Mouse (Mus musculus): ENCODE data around the gene Asnsd1. TPM values are rescaled to one million over a fixed set of nuclear protein-coding genes. Genes with fewer than 3 reads are reported as not detected.

The Asnsd1 gene
- 61.3 and 61.9 TPM in 2 replicates for polyA plus RNA-seq (2015; fragmentation: Nextera tagmentation; extraction: Ambion mirVana)

DNA sequence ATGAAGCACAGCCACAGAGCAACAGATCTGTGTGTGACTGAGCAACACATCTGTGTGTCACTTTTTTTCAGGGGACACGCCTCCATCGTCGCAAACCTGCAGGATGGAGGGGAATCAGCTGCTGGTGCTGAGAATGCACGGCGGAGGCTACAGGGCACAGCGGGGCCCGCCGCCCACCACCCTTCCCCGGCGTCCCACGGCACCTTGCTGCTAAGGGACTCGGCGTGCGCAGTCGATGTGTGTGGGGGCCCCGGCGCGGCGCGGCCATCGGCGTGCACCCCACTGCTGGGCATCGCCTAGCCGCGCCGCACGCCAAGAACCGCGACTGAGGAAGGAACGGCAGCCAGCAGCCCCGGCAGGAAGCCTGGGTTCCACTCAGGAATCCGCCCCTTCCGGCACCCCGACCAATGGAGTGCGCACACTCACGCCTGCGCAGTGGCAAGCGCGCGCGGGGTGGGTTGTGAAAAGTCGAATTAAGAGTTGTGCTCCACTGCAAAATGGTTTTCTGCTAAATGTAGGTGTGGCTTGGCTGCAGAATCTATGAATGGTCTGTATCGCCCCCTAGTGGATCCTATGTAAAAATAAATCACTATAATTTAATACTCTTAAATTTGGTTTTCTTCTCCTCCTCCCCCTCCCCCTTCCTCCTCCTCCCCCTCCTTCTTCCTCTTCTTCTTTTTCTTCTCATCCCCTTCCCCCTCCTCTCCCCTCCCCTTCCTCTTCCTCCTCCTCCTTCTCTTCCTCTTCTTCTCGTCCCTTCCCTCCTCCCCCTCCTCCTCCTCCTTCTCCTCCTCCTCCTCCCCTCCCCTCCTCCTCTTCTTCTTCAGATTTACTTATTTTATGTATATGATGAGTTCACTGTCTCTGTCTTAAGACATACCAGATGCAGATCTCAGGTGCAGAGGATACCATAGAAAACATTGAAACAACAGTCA is at the start of gene Asnsd1, which contains the start of the genes Asdurf and Gm28551:
Asnsd1 (minus strand) TSS at position 426 of the 935 bp plus-strand sequence.
Asdurf (minus strand) TSS at position 293 of the 935 bp plus-strand sequence.
Gm28551 (minus strand) TSS at position 341 of the 935 bp plus-strand sequence.

DNA sequence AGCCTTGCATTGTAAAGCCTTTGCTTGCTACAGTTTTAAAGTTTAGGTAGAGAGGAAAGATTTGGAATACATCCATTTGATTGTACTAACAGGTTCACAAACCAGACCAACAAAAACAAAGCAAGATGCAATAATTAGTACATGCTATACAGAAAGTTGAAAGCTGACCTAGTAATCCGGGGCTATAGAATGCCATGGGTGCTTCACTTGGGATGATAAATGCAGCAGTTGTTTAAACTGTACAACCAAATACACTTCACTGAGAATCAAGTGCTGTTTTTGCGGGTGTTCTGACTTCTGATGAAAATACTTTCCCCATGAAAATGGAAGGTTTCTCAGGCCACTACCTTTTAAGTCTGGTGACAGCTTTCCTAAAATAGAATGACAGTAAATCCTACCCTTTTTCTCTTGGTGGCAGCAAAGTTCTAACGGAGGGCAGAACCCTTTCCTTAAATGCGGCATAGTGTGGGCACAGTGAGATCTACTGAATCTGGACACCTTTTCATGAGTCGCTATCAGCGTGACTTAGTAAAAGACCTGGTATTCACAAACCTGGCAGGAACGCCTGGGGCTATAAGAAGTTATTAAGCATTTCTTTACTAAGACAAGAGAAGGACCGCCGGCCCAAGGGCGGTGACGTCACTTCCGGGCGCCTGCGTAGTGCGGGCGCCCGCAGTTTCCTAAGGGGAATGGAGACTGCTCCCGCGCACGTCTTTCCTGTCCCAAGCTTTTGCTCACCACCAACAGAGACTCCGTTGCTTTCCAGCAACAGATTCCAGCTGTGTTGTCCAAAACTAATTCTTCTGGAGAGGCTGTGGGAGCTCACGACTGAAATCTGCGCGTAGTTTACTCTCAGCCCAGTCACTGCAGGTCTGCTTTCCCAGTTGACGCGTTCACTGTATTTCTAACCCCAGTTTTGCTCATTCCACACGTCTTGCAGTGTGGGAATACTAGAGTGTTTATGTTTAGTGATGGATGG is 39.3 kb downstream of the Asnsd1 start, which contains the start of gene Osgepl1:
Osgepl1 (plus strand) TSS at position 636 of the 979 bp plus-strand sequence.

DNA sequence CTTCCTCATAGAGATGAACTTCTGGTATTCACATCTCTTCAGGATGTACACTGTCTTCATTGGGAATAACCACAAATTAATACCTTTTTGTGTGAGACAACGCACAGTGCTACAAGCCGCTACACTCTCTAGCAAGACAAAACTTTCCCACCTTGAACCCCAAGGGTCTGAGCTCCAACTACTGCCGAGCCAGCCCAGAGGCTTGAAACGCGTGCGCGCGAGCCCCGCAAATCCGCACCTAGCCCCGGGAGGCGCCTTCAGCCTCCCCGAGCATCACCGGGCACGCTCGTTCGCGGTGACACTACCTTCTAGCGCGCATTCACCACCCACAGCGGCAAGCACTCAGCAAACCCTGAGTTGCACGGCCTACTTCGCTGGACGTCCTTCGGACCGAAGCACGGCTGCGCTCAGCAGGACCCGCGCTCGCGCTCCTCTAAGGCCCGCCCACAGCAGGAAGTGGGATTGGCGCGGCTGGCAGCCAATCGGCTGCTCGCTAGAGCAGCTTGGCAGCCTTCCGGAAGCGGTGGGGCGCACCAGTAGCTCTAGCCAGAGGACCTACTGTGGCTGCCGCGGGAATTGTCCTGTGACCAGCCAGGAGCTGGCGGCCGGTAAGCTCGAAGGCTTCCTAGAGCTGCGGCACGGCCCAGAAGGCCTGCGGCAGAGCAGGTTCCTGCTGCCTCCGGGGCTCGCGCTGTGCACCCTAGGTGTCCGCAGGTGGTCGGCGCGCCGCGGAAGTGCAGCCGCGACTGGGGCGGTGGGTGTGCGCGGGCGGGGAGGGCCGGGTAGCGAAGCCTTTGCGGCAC is 55.8 kb downstream of the Asnsd1 start, which contains the start of the genes Pms1, Ormdl1 and Gm28778:
Pms1 (minus strand) TSS at position 438 of the 803 bp plus-strand sequence.
Ormdl1 (plus strand) TSS at position 515 of the 803 bp plus-strand sequence.
Gm28778 (plus strand) TSS at position 531 of the 803 bp plus-strand sequence.

Other genes with a start within 250 kb of the Asnsd1 start
- gene 1700019A02Rik, start 165.1 kb downstream of the Asnsd1 start, polyA plus RNA-seq (2015; fragmentation: Nextera tagmentation; extraction: Ambion mirVana) = not detected in 2 replicates
- 7.9 and 9.1 TPM in 2 replicates for gene Pms1, start 55.7 kb downstream of the Asnsd1 start, polyA plus RNA-seq (2015; fragmentation: Nextera tagmentation; extraction: Ambion mirVana)
- gene Ormdl1, start 55.7 kb downstream of the Asnsd1 start, polyA plus RNA-seq (2015; fragmentation: Nextera tagmentation; extraction: Ambion mirVana) = 51.7 and 55.7 TPM in 2 replicates
- 0.36 TPM in 1 of 2 replicates, not detected in the other for gene Gm28778, start 55.6 kb downstream of the Asnsd1 start, polyA plus RNA-seq (2015; fragmentation: Nextera tagmentation; extraction: Ambion mirVana)
- 58.3 and 59.3 TPM in 2 replicates for gene Osgepl1, start 39.1 kb downstream of the Asnsd1 start, polyA plus RNA-seq (2015; fragmentation: Nextera tagmentation; extraction: Ambion mirVana)
- 6.7 and 7.1 TPM in 2 replicates for gene Asdurf, start 133 bp downstream of the Asnsd1 start, polyA plus RNA-seq (2015; fragmentation: Nextera tagmentation; extraction: Ambion mirVana)
- gene Gm28551, start 85 bp downstream of the Asnsd1 start, polyA plus RNA-seq (2015; fragmentation: Nextera tagmentation; extraction: Ambion mirVana) = 0.49 and 0.58 TPM in 2 replicates